Mouse (Mus musculus): Measurements from ENCODE around the gene Atp8a2. TPM values are rescaled to one million over a fixed set of nuclear protein-coding genes. Genes with fewer than 3 reads are reported as not detected.
A peak's percentile ranks its signal among the peaks of the same experiment; 100 is the strongest.

Atp8a2 gene
- polyA plus RNA-seq, 1 experiment from 2014 or later = 9.0 TPM

DNA sequence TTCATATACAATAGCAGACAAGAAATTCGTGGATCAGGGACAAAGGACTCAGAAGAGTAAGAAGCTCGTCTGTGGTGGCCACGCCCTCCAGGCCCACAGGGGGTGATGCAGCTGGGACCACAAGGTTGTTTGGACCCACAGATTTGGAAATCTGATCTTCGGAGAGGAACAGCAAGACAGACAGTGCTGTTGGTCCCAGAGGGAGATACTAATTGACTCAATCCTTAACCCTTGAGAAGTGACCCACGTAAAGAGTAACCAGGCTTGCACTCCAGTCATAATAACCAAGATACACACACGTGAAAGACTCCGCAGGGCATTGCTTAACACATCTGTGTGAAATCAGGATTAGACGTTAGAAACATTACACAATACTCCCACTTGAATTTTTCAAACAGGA, 605.1 kb downstream of the Atp8a2 start:
- H3K27ac ChIP-seq (replicated peaks in 1 of 2; ENCODE audit: control insufficient read depth in 1 of 2, insufficient read depth in 1 of 2, low read depth in 2 of 2, low read length in 2 of 2) = no peak overlapping the region
- 83% methylated on average over 8 of the region's 8 CpGs for WGBS
- no peaks in the 10 kb centered on the region for H3K27me3 ChIP-seq (ENCODE audit: control insufficient read depth, insufficient read depth, low read length)
- H3K4me2 ChIP-seq (ENCODE audit: low read length) = no peak overlapping the region
- peaks cover 70% of the 10 kb centered on the region for H3K36me3 ChIP-seq (ENCODE audit: control insufficient read depth, insufficient read depth, low read length)
- no peak overlapping the region for H3K4me3 ChIP-seq (ENCODE audit: control insufficient read depth in 1 of 2, insufficient read depth in 1 of 2, low read depth in 1 of 2, low read length in 2 of 2)
- H3K9ac ChIP-seq (ENCODE audit: low read length) = no peak overlapping the region
- no peaks in the 10 kb centered on the region for H3K9me3 ChIP-seq (ENCODE audit: control insufficient read depth, low read length)
- peaks cover 2 to 3% of the 10 kb centered on the region in 2 experiments for H3K4me1 ChIP-seq (ENCODE audit: control insufficient read depth in 2 of 2, insufficient read depth in 2 of 2, low read length in 2 of 2)
- ATAC-seq (ENCODE audit: insufficient number of reproducible peaks, insufficient read depth, low FRiP score, low read depth) = no peak

DNA sequence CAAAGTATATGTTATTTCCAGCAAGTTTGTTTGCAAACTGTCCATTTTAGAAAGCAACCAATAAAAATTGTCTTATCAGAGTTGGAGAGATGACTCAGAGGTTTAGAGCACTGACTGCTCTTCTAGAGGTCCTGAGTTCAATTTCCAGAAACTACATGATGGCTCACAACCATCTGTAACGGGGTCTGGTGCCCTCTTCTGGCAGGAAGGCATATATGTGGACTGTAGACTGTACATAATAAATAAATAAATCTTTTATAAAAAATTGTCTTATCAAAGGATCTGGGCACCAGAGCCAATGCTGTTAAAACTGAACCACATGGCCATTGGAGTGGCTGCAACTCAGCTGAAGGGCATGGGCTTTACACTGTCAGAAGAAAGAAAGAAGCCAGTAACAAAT, 606.4 kb downstream of the Atp8a2 start:
- no peak for ATAC-seq (ENCODE audit: insufficient number of reproducible peaks, insufficient read depth, low FRiP score, low read depth)
- H3K36me3 ChIP-seq (ENCODE audit: control insufficient read depth, insufficient read depth, low read length) = peaks cover 78% of the 10 kb centered on the region

More for the DNA sequence above, 606.4 kb downstream of the Atp8a2 start:
- Histone ChIP-seq H3K4me1 (ENCODE audit: control insufficient read depth in 2 of 2, insufficient read depth in 2 of 2, low read length in 2 of 2) (no peaks in the 10 kb centered on the region), H3K4me2 (ENCODE audit: low read length) (no peak overlapping the region), H3K4me3 (ENCODE audit: control insufficient read depth in 1 of 2, insufficient read depth in 1 of 2, low read depth in 1 of 2, low read length in 2 of 2) (no peak overlapping the region), H3K27ac (replicated peaks in 1 of 2; ENCODE audit: control insufficient read depth in 1 of 2, insufficient read depth in 1 of 2, low read depth in 2 of 2, low read length in 2 of 2) (no peak overlapping the region), H3K9me3 (ENCODE audit: control insufficient read depth, low read length) (no peaks in the 10 kb centered on the region), H3K9ac (ENCODE audit: low read length) (no peak overlapping the region), H3K27me3 (ENCODE audit: control insufficient read depth, insufficient read depth, low read length) (no peaks in the 10 kb centered on the region)
- WGBS = 76% methylated on average over 1 of the region's 1 CpGs

MicroRNAs encoded within 50 kb of the gene (microRNA counts, 519-probe panel; counts per million panel counts)
- microRNA mmu-miR-719 = 322 counts per million, percentile 70 among the panel's probes with 10 or more counts

Small RNAs within 50 kb of the gene (microRNA-seq; reads per million reads assigned to microRNA genes)
- not detected for gene Mir719

Other genes with a start within 250 kb of the Atp8a2 start
- 0.07 TPM in 1 of 2 replicates, not detected in the other for gene Nupl1, start 54.3 kb upstream of the Atp8a2 start, polyA plus RNA-seq (2014; fragmentation: Nextera tagmentation; extraction: Ambion mirVana)
- 42.5 TPM in 2 replicates for gene Gm49336, start 54.3 kb upstream of the Atp8a2 start, polyA plus RNA-seq (2014; fragmentation: Nextera tagmentation; extraction: Ambion mirVana)
- 28.5 and 31.7 TPM in 2 replicates for gene Mtmr6, start 68.0 kb upstream of the Atp8a2 start, polyA plus RNA-seq (2014; fragmentation: Nextera tagmentation; extraction: Ambion mirVana)
- 0.19 and 0.69 TPM in 2 replicates for gene Amer2, start 176.1 kb upstream of the Atp8a2 start, polyA plus RNA-seq (2014; fragmentation: Nextera tagmentation; extraction: Ambion mirVana)

Measured in heart, embryonic 14.5 days (tissue).